Mouse (Mus musculus) mouse embryonic stem cell (cell line): Measurements from ENCODE around the gene Asb11.

Experiments
- in situ Hi-C, 2 experiments: fragments of 300-500 bp; cut with MboI; formaldehyde crosslinking; loops; 1 replicate in 1 of 2; 3 replicates in 1 of 2; pipeline ENCODE4 v1.14.3; 2019 to 2020; ENCODE audit warnings: low sequenced_read_pairs in 2 of 2, low pct_unique_long_range_greater_than_20kb in 1 of 2, mixed read lengths in 1 of 2; ENCODE audit not compliant: unreplicated experiment in 1 of 2

Gene Asb11

DNA sequence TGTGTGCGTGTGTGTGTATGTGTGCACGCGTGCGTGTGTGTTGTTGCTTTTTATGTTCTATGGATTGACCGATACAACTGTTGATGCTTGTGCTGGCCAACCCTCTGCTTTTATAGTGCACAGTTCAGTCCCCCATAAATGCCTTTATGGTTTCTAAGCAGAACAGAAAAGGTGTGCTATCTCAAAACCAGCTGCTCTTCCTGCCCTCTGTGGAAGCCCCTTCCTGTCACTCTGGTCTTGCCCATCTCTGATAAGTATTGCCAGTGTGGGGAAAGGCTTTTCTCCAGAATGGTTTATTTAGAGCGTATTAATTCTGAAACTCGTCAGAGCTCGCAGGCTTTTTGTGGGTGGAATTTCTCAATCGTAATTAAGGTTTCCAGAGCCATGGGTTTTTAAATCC, 4.1 kb upstream of the Asb11 start:
- in situ Hi-C loops = loop anchor here in 1 of 2 experiments (25.0 kb wide), 1 partner anchor 345 kb away; the partner anchor contains the start of genes Cltrn and Siah1b

DNA sequence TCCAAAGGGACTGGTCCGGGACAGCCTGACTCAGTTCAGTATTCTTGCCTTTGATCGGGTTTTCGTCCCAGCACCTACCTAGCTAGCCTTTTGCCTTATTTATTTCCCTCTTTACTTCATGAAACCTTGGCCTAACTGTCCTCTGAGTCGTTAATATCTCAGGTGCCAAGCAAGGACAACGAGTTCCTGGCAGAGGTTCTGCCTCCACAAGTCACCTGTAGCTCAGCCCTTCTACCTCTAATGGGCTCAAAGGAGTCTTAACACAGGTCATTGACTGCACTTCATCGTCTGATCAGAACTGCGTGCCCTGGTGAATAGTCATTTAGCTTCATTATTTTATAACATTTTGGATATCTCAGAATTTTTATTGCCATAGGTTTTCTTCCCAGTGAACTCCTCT, 2.7 kb downstream of the Asb11 start:
- in situ Hi-C loops = loop anchor here in 1 of 2 experiments (25.0 kb wide), 1 partner anchor 352 kb away; the partner anchor contains the start of genes Cltrn and Siah1b

DNA sequence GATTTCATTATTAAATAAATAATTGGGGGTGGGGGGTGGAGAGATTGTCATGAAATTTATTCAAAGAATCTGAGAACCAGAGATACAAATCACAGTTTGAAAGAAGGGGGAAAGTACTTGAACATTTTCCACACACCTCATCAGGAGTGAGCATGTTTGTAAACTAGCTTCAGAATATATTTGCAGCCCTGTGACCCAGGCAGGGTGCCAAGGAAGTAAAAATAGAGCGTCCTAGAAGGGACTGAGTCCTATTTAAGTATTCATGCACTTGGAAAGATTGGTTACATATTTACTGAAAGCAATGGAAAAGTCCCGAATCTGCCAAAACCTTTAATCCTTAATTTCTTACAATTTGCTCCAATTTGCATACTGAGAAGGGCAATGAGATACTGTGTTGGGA, 3.3 kb downstream of the Asb11 start:
- in situ Hi-C loops = loop anchor here (5.0 to 25.0 kb wide), 3 partner anchors 33 to 353 kb away; partner anchors contain the start of genes Cltrn (in 1 of the 2) and Siah1b (in 1 of the 2)

DNA sequence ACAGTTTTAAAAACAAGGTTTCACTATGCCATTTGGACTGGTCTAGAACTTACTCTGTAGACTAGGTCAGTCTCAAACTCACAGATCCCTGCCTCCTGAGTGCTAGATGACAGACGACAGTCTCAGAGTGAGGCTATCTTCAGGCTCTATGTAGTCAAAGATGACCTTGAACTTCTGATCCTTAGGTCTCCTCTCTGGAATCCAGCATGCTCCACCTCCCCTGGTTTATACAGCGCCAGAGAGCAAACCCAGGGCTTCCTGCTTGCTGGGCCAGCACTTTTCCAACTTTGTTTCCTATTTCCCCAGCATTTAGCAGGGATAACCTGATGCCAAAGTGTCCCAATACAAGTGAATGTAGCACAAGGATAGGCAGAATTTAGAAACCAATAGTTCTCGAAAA, 3.9 kb downstream of the Asb11 start:
- in situ Hi-C loops = loop anchor here (5.0 to 25.0 kb wide), 3 partner anchors 33 to 353 kb away; partner anchors contain the start of genes Cltrn (in 1 of the 2) and Siah1b (in 1 of the 2)

DNA sequence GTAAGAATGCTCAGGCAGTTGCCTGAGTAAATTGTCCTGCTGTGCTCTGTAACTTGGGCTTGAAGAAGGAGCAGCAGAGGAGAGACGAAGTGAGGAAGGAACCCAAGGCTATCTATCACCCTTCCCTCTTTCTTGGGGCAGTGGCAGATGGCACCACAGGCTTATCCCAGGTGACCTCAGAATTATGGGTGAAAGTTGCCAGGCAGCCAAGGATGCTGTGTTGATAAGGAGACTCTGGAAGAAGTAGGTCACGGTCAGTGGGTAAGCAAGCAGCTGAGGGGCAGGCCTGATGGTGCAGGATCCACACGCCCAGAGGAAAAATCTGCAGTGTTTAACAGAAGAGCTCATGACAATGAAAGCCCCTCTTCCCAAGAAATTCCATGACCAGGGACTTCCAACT, 4.5 kb downstream of the Asb11 start:
- in situ Hi-C loops = loop anchor here (5.0 to 25.0 kb wide), 3 partner anchors 34 to 354 kb away; partner anchors contain the start of genes Cltrn (in 1 of the 2) and Siah1b (in 1 of the 2)

DNA sequence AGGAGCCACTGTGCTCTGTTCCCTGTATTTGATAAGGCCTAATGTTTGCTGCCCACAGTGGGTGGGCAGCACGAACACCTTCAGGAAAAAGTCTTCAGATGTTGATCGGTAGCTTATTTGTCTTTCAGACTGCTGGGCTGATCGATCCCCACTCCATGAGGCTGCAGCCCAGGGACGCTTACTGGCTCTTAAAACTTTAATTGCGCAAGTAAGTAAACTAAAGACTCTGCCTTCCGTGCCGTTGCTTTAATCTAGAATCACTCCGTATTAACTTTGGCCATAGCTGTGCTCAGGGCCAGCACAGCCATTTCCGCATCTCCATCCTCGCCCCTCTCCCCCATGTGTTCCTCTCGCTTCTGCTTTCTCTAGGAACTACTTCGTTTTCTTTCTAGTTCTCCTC, 8.8 kb downstream of the Asb11 start:
- in situ Hi-C loops = loop anchor here (5.0 to 25.0 kb wide), 3 partner anchors 258 to 358 kb away; partner anchors contain the start of genes Cltrn (in 1 of the 2) and Siah1b (in 1 of the 2)

DNA sequence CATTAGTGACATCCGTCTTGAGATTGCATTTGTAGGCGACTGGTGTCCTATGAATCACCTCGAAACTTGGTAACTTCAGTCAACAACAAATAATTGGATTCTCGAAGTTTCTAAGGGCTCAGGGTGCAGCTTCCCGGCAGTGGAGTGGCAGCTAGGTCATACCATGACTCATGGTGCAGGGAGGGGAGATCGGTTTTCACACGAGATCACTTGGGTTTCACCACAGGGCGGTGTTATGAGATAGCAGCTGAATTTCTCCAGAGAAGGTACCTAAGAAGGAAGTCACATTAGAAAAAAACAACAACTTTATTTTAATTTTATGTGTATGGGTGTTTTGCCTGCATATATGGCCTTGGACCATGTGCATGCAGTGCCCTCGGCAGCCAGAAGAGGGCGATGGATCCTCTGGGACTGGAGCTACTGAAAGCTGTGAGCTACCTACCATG, 9.3 kb downstream of the Asb11 start:
- in situ Hi-C loops = loop anchor here (5.0 to 25.0 kb wide), 3 partner anchors 259 to 359 kb away; partner anchors contain the start of genes Cltrn (in 1 of the 2) and Siah1b (in 1 of the 2)

DNA sequence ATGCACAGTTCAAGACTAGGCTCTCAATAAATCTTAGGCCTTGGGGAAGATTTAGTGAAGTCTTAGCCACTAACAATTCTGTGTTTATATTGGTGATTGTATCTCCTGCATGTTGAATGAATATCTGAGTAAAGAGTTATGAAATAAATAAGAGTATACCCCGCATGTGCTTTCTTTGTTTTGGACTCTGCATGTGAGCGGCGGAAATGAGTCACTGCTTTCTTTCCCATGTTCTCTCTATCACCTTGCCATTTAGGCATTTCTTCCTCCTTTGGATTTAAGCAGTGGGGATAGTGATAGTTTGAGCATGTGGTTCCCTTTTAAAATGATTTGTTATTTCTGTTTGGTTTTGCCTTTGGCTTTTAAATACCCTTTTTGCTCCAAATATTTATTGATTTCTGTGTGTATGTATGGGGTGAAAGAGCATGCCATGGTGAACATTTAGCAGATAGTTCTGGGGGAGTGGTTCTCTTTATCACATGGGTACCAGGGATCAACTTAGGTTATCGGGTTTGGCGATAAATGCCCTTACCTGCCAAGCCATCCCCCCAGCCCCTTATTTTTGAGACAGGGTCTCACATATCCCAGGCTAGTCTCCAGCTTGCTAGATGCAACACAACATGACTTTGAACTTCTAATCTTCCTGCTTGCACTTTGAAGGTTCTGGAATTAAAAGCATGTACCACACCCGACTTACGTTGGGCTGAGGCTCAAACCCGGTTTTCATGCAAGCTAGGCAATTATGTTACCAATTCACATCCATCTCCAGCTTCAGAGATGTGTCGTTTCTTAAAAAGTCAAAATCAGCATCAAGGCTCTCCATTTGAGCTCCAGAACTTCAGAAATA, 10.3 kb downstream of the Asb11 start:
- in situ Hi-C loops = loop anchor here (5.0 to 25.0 kb wide), 3 partner anchors 260 to 360 kb away; partner anchors contain the start of genes Cltrn (in 1 of the 2) and Siah1b (in 1 of the 2)

DNA sequence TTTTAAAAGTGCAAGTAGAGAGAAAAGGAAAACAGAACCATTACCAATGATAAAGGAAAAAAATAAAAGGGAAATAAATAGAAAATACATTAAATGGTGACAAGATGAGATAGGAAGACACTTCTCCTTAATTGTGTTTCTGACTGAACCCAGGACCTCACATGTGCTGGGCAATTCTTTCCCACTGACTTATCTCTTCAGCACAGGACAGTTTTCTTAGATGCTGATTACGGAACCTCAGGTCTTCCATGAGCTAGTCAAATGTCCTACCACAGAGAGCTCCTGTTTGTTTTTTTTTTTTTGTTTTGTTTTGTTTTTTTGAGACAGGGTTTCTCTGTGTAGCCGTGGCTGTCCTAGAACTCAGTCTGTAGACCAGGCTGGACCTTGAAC, 10.9 kb downstream of the Asb11 start:
- in situ Hi-C loops = loop anchor here (5.0 to 25.0 kb wide), 3 partner anchors 260 to 360 kb away; partner anchors contain the start of genes Cltrn (in 1 of the 2) and Siah1b (in 1 of the 2)

DNA sequence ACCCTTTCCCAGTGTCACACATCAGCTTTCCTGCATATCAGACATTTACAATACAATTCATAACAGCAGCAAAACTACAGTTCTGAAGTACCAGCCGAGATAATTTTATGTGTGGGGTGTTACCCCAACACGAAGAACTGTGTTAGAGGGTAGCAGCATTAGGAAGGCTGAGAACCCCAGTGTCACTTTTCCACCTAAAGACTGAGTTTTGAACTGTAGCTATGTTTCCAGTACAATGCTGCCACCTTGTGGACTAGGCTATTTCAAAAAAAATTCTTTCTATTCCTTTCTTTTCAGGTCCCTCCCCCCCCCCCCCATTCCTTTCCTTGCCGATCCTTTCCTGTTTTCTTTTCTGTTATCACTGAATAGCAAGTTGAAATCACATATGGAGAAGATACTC, 12.4 kb downstream of the Asb11 start:
- in situ Hi-C loops = loop anchor here (5.0 to 25.0 kb wide), 3 partner anchors 262 to 362 kb away; partner anchors contain the start of genes Cltrn (in 1 of the 2) and Siah1b (in 1 of the 2)

DNA sequence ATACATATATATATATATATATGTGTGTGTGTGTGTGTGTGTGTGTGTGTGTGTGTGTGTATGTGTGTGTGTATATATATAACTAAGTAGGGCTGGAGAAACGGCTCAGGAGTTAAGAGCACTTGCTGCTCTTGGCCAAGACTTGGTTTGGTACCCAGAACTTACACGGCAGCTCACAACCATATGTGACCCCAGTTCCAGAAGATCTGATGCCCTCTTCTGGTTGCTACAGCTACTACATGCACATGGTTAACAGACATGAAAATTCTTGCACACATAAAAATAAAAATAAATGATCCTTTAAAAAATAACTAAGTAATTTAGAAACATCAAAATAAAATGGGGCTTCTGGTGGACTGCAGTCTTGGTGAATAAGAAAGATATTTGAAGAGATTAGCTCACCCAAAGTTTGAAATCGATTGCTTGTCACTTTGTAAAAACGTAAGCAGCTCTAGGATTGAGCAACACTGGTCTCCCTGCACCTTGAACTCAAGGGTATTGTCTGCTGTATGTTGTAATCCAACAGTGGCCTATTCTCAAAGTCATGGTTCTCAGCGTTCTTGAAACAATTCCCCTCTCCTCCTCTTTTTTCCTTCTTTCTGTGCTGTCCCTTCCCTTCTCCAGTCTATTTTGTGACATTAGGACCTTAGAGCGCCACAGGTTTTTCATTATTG, 22.5 kb downstream of the Asb11 start:
- in situ Hi-C loops = no loop called here

DNA sequence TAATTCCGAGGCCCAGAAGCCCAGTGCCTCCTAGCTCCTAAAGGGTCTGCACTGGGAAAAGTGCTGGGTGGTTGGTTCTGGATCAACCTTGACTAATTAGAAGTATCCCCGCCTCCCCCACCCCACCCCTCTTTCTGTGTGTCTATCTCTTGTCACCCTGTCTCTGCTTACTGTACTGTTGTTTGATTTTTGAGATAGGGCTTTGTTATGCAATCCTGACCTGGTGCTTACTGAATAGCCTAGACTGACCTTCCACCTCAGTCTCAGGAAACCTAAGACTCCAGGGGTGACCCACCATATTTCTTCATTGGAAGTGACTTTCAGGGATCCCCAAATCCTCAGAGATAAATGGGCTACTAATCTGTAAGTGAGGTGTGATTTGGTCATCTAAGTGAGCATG, 65.5 kb downstream of the Asb11 start:
- in situ Hi-C loops = no loop called here

DNA sequence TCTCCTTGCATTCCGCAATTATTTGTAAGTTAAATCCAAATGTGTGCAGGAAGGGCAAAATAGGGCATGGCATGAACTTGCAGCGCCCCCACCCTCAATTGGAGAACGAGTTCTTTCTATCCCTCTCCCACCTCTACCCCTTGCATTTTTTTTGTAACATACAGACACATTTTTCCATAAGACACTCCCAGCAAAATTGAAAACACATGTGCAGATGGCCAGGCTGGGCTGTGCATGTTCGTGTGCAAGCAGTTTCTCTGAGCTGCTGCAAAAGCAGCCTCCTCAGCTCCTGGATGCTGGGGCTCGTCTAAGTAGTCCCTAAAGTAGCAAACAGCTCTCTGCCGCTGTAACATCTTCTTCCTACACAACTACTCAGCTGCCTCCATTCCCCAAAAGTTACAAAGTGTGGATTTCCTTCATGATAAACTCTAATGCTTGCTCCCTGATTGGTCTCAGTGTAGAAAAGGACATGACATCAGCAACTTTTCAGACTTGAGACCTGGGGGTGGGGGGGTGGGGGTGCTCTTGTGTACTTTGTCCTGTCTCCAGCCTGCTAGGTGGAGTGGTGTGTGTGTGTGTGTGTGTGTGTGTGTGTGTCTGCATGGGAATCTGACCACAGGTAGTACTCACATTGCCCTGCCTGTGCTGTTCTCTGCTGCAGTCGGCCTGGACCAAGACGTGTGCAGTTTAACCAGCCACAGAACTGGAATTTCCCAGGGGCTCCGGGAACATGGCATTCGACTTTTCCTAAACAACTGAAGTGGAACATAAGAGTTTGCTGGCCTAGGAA, 69.1 kb downstream of the Asb11 start, which contains the start of gene Asb9:
Gene Asb9, plus strand, starts transcription at position 619 of the 790 bp plus-strand sequence.
- in situ Hi-C loops = no loop called here

DNA sequence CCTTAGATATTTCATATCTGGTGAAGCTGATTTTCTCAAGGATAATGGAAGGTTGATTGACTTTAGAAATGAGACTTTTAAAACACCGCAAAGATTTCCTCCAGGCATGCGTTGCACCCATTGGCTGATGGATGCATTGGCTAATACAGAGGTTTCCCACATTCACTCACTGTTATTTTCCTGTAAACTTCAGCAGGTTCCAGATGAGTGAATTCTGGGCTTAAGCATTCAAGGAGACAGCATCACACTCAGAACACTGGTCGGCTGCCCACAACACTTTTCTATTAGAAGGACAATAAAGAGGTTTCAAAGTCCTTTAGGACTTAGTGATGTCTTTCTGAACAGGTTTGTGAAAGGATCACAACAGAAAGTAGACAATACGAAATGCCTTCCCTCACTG, 70.3 kb downstream of the Asb11 start:
- in situ Hi-C loops = no loop called here

DNA sequence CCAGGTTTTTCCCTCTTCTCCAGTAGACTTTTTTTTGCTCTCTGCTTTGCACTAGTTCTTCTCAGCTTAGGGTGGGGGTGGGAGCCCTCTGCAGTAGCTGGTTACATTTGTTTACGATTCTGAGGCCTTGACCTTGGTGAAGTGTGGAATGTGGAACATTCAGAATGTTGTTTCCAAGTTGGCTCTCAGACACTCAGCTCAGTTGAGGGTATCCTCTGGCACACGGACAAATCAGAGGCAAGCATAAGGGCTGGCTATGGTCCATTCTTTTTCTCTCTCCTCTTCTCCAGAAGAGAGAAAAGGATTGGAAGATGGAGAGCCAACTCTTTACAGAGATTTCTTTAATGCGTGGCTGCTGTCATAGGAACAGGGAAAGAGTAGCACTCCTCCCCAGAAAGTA, 71.9 kb downstream of the Asb11 start:
- in situ Hi-C loops = no loop called here
